Mouse (Mus musculus) urinary bladder, adult 2 months (tissue): Measurements from ENCODE around the gene Gtsf2. TPM values are rescaled to one million over a fixed set of nuclear protein-coding genes. Genes with fewer than 3 reads are reported as not detected.

ENCODE experiments used
- DNase-seq: peaks from one replicate; pipeline ENCODE4 v3.0.0; 2022; ENCODE audit warnings: low spot score
- polyA plus RNA-seq: library from polyadenylated mRNA; depleted of rRNA; stranded (reverse); fragments of >200 nt; gene quantifications from 2 replicates; pipeline ENCODE4 v1.2.3, GENCODE M21; 2012; rRNA removed

The Gtsf2 gene
- polyA plus RNA-seq, 1 experiment = not detected

GRCm38 (mm10) chr15:103393577-103393976 is 54.7 kb downstream of the Gtsf2 start:
- DNase-seq = no peak

Other genes with a start within 250 kb of the Gtsf2 start
- gene Cbx5, start 208.7 kb downstream of the Gtsf2 start, polyA plus RNA-seq = 23.9 and 24.4 TPM in 2 replicates
- 323 and 341 TPM in 2 replicates for gene Hnrnpa1, start 208.0 kb downstream of the Gtsf2 start, polyA plus RNA-seq
- gene Nfe2, start 190.1 kb downstream of the Gtsf2 start, polyA plus RNA-seq = 0.28 and 0.34 TPM in 2 replicates
- gene Copz1, start 175.8 kb downstream of the Gtsf2 start, polyA plus RNA-seq = 125 and 135 TPM in 2 replicates
- gene Gpr84, start 137.9 kb downstream of the Gtsf2 start, polyA plus RNA-seq = not detected in 2 replicates
- 9.9 and 15.6 TPM in 2 replicates for gene Zfp385a, start 108.4 kb downstream of the Gtsf2 start, polyA plus RNA-seq
- 138 and 146 TPM in 2 replicates for gene Itga5, start 81.7 kb downstream of the Gtsf2 start, polyA plus RNA-seq
- 0.08 TPM in 1 of 2 replicates, not detected in the other for gene Gtsf1, start 18.0 kb downstream of the Gtsf2 start, polyA plus RNA-seq
- 6.0 and 7.8 TPM in 2 replicates for gene Nckap1l, start 5.3 kb upstream of the Gtsf2 start, polyA plus RNA-seq
- 12.9 TPM in 2 replicates for gene Pde1b, start 54.6 kb upstream of the Gtsf2 start, polyA plus RNA-seq
- gene Ppp1r1a, start 89.5 kb upstream of the Gtsf2 start, polyA plus RNA-seq = 14.6 and 16.4 TPM in 2 replicates
- gene Glycam1, start 116.6 kb upstream of the Gtsf2 start, polyA plus RNA-seq = not detected in 2 replicates